Mouse (Mus musculus): ENCODE data around the gene Spsb2. TPM values are rescaled to one million over a fixed set of nuclear protein-coding genes. Genes with fewer than 3 reads are reported as not detected.
"Not testable (repeated sequence)": the region's sequence is repeated elsewhere in the genome, so short reads cannot be mapped to it uniquely, and the experiment has no call there.

Gene Spsb2
- 1 to 10 TPM; 2.7 to 3.2 TPM for total RNA-seq (2021)
- long read RNA-seq, experiment 1, partial matches to known transcripts = 0 of 2 reads
- long read RNA-seq, experiment 1, other reads (novel, unspliced or antisense) = 0 of 2 reads
- long read RNA-seq, experiment 2 = 0 reads

- peak; percentile 75 for DNase-seq
These were observed at the start of gene Spsb2 for GRCm38 (mm10) chr6:124808358-124809012. Gene Spsb2 (plus strand): TSS chr6:124808661.

DNA sequence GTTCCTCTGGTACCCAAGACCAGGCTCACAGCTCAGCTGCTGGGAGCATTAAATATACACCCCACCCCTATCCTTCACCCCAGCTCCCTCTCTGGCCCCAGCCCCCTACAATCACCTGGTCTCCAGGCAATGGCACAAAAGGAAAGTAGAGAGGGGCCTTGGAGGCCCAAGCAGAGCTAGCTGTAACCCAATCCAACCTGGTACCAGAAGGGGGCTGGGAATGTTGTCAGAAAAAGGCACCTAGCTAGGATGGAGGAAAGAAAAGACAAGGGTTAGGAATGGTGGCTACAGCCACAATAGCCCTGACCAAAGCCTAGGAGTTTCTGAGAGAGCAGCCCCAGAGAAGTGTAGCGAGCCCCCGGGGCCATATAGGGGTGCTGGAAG lies 49.6 kb upstream of the Spsb2 start:
- DNase-seq = no peak

- DNase-seq = peak; percentile 72
These were observed 49.2 kb upstream of the Spsb2 start for GRCm38 (mm10) chr6:124759259-124759658.

DNA sequence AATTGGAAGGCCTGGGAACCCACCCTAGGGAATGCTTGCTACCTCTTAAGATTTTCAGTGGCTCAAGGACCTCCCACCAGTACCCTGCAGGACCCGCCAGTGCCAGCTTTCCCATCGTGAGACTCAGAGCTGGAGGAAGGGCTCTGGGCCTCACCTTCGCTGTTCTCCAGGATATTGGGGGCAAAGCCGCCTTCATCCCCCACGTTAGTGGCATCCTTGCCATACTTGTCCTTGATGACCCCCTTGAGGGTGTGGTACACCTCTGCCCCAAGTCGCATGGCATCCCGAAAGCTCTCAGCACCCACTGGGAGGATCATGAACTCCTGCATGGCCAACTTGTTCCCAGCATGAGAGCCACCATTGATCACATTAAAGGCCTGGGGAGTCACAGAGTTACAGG lies 42.5 kb upstream of the Spsb2 start:
- DNase-seq = no peak

GRCm38 (mm10) chr6:124767536-124767919 lies 40.9 kb upstream of the Spsb2 start:
- no peak for DNase-seq

DNA sequence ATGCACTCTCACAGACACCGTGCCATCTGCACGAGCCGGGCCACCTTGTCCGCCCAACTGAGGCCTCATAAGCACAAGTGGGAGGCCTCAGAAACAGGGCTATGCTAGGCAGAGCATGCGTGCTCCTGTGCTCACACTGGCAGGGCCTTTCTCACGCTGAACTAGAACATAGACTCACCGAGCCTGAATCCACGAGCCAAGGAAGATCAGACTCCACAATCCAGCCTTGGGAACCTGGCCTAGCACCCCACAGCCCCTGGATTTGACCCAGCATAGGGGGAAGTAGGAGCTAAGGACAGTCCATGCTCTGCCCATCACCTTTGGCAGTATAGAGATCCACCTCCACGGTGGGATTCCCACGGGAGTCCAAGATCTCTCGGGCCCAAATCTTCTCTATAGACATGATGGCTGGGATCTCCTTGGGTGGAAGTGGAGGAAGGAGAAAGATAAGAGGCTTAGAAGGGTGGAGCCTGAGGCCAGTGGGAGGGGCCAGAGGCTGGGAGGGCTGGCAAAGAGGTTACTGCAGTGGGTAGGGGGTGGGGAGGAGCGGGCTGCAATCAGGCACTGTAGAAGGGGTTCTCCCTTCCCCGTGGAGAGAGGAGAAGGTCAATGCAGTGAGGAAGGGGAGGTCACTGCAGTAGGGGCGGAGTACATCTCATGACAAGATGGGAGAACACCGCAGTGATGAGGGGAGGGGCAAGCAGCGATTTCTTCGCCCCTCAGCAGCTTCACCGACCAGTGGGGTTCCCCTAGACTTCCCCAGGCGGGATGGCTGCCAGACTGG lies 40.3 kb upstream of the Spsb2 start:
- DNase-seq = no peak

DNA sequence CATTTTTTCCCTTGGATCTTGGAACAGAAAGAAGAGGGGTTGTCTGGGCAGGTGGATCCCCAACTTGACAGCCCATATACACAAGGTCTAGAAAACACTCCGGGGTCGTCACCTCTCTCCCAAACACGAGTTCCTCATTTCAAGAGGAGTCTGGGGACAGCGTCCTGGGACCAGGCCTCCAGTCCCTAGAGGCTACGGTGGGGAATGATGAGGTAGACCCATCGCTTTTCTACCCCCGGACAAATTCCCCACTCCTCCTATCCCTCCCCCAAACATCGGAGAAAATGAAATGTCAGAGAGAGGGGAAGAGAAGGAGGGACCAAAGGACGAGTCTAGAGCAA lies 39.8 kb upstream of the Spsb2 start:
- DNase-seq = no peak

DNA sequence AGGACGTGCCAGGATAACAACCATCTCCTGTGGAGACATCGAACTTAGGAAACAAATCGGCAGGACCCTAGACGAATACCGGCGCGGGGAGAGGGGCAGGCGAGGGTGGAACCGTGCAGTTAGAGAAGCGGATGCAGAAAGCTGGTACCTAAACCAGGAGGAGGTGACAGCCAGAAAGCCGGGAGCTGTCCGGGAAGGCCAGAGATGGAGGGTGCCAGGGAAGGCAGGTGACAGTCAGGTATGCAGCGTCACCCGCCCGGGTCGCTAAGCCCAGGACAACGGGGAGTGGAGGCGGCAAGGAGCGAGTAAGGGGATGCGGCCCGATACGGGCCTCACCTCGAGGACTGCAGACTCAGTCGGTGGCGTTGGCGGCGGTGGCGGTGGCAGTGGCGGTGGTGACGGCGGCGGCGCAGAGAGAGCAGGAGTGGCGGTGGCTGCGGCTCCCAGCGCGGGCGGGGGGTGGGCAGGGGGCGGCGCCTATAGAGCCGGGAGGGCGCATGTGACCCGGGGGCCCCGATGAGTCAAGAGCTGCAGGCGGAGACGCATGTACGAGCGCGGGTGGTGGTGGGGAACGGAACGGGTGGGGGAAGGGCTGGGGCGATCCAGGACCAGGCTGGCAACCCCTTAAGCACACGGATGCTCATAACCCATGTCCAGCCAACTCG lies 39.2 kb upstream of the Spsb2 start, which contains the start of gene Eno2:
Eno2 (minus strand) TSS at position 573 of the 665 bp plus-strand sequence.
- DNase-seq = peak; percentile 60

DNA sequence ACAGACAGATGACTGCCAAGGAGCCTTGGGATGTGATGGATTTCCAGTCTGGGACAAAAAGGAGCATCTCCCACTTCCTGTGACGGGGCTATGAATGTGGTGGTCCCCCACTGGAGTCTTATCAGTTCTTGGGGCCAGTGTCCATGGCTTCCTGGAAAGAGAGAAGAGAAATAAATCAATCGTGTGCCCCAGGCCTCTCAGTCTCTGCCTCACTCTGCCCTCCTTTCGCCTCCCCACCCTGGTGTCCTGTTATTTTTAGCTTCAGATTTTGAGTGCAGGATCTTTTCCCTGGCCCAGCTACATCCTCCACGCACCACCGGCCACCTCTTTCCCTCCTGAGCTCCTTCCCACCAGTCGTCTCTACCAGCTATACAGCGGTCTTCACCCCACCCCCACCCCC lies 38.4 kb upstream of the Spsb2 start:
- no peak for DNase-seq

DNA sequence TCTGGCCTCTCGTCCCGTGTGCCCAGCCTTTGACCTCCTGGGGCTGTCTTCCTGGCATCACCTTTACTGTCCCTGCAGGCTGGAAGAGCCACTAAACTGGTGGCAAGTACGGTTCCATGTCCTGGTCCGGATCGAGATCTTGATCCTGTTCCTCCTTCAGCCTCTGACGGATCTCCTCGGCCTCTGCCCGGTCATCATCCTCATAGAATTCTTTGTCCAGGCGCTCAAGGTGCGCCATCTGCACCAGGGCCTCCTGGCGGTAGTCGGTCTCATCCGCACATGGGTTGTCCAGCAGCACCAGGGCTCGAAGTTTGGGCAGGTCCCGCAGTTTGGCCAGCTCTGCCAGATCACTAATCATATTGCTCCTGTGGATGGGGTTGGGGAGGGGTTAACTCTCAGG lies 38.0 kb upstream of the Spsb2 start:
- no peak for DNase-seq

DNA sequence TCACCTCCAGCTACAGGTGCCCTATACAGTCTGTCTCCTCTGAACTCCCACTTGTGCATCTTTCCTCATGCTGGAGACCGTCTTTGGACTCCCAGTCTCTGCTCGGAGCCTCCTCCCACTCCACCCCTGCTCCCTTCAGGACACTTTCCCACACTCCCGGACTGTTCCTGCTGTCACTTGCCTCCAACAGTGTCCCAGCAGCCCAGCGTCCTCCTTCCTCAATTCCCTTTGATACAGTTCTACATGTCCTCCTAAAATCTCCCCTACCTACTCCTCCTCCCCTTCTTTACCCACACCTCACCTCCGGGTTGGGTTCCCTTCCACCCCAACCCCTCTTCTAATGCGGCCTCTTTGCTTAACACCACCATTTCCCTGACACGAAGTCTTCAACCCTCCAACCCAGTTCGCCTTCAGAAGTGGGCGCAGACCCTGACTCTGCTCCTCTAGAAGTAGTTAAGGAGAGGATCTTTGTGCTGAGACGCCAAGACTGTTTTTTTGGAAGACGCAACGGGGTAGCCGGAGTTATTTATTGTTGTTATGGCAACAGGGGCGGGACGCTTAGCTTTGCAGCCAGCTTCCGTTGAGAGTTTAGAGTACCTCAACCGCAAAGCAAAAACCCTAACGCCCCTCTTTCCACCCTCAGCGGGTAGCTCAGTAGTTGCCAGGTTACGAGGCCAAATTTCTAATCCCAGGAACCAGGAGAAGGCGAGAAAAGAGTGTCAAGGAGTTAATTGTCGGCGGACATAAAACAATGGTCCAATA lies 29.1 kb upstream of the Spsb2 start, which contains the start of gene Lrrc23:
Lrrc23 (minus strand) TSS at position 506 of the 762 bp plus-strand sequence.
- DNase-seq = peak; percentile 26

GRCm38 (mm10) chr6:124779984-124780416 lies 28.5 kb upstream of the Spsb2 start:
- DNase-seq = no peak

- no peak for DNase-seq
These were observed 27.5 kb upstream of the Spsb2 start for GRCm38 (mm10) chr6:124780917-124781316.

DNA sequence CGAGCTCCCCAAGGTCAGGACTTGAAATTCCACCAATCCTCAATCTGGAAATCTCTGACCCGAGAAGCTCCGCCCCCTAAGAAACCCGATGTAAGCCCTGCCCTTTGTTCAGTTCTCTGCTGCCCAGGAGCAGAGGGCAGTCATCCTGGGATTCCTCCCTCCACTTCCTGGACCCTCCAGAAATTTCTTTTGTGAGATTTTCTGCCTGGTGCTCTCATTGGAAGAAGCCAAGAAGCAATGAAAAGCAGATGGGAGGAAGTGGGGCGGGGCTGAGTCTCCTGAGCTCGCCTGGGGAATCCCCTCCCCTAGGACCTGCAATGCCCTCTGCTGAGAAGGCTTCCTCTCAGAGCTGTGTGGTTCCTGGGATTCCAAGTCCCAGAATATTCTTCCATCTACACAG lies 26.0 kb upstream of the Spsb2 start:
- no peak for DNase-seq

- DNase-seq = no peak
These were observed 21.6 kb upstream of the Spsb2 start for GRCm38 (mm10) chr6:124786756-124787420.

DNA sequence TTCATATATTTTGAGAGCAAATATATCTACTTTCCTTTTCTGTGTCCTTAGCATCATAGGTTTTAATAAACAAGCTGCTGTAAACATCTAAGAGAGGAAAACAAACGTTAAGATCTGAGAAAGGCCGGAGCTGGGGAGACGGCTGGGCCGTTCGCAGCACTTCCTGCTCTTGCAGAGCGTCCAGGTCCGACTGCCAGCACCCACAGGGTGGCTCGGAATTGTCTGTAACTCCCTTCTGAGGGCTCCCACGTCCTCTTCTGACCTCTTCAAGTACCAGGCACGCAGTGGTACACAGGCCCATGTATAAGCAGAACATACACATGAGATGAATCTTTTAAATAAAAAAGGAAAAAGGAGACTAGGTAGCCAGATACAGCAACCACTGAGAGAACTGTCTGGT lies 20.7 kb upstream of the Spsb2 start:
- no peak for DNase-seq

GRCm38 (mm10) chr6:124789519-124789918 lies 18.9 kb upstream of the Spsb2 start:
- DNase-seq = no peak

GRCm38 (mm10) chr6:124790121-124790520 lies 18.3 kb upstream of the Spsb2 start:
- no peak for DNase-seq

- no peak for DNase-seq
These were observed 16.6 kb upstream of the Spsb2 start for GRCm38 (mm10) chr6:124791911-124792310.

DNA sequence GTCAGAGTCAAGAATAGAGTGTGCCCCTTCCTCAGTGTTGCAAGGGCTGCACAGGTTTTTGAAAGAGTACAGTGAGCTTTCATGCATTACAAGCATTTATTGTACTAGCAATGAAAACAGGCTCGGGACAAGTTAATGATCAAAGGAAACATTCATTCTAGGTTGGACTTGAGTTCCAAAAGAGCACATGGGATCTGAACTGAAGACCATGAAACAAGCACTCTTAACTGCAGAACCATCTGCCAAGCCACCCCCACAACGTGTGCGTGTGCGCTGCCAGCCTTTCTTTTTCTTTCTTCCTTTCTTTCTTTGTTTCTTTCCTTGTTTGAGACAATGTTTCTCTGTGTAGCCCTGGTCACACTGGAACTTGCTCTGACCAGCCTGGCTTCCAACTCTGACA lies 12.7 kb upstream of the Spsb2 start:
- no peak for DNase-seq

DNA sequence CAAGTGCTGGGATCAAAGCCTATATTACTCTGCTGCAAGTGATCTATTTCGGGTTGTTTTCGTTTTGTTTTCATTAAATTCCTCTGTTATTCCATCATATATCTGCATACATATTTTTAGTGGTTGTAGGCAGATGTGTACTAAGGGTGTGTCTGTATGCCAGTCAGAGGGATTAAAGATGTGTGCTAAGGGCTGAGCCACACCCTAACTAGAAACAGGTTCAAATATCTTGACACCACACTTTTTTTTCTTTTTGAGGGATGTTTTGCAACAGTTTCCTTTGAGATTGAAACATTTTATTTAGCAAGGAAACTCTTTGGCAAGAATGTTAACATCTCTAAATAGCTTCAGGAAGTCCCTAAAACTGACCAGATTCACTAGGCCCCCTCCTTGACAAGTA lies 12.3 kb upstream of the Spsb2 start:
- no peak for DNase-seq

- not testable (repeated sequence) for DNase-seq
These were observed 6.1 kb upstream of the Spsb2 start for GRCm38 (mm10) chr6:124802400-124802799.

Measured in gastrocnemius, postnatal 25 days (tissue).